Mouse (Mus musculus) midbrain, embryonic 12.5 days (tissue): ENCODE data around the gene Olfr629. TPM values are rescaled to one million over a fixed set of nuclear protein-coding genes. Genes with fewer than 3 reads are reported as not detected.

Source experiments
- ATAC-seq: fragments of 200-750 bp; cut with Nextera tagmentation; 2 replicates; pipeline ENCODE4 v1.8.0; 2017; ENCODE audit warnings: low read depth, moderate TSS enrichment, moderate library complexity; ENCODE audit not compliant: low FRiP score
- H3K27ac ChIP-seq: fragments of 300-500 bp; sonication (generic); replicated peaks from 2 replicates; pipeline ENCODE4 v1.5.1; 2016; ENCODE audit warnings: mild to moderate bottlenecking
- H3K27me3 ChIP-seq: fragments of 300-500 bp; sonication (generic); 2 replicates; pipeline ENCODE4 v1.6.1; 2016; ENCODE audit warnings: mild to moderate bottlenecking
- H3K36me3 ChIP-seq: fragments of 300-500 bp; sonication (generic); 2 replicates; pipeline ENCODE4 v1.6.1; 2016
- H3K4me1 ChIP-seq: fragments of 300-500 bp; sonication (generic); 2 replicates; pipeline ENCODE4 v1.6.1; 2016
- H3K4me2 ChIP-seq: fragments of 300-500 bp; sonication (generic); replicated peaks from 2 replicates; pipeline ENCODE4 v1.6.1; 2016; ENCODE audit warnings: mild to moderate bottlenecking, moderate library complexity
- H3K4me3 ChIP-seq: fragments of 300-500 bp; sonication (generic); 2 replicates; pipeline ENCODE4 v1.5.1; 2016; ENCODE audit warnings: mild to moderate bottlenecking
- H3K9ac ChIP-seq: fragments of 300-500 bp; sonication (generic); replicated peaks from 2 replicates; pipeline ENCODE4 v1.6.1; 2016; ENCODE audit warnings: mild to moderate bottlenecking, moderate library complexity
- H3K9me3 ChIP-seq: fragments of 300-500 bp; sonication (generic); 2 replicates; pipeline ENCODE4 v1.6.1; 2016; ENCODE audit warnings: mild to moderate bottlenecking
- WGBS: fragments of 180-500 bp; shearing (Covaris S2); methylation state at CpG from one replicate; pipeline ENCODE4 v1.1.7; 2016; 5-methylcytosine and 5-hydroxymethylcytosine counted together
- polyA plus RNA-seq: library from polyadenylated mRNA; unstranded; fragments of >200 nt; fragmentation: Nextera tagmentation; extraction: Ambion mirVana; gene quantifications from 2 replicates; pipeline ENCODE4 v1.2.1, GENCODE M21; 2016

Gene Olfr629
- polyA plus RNA-seq, 1 experiment from 2014 or later = not detected

DNA sequence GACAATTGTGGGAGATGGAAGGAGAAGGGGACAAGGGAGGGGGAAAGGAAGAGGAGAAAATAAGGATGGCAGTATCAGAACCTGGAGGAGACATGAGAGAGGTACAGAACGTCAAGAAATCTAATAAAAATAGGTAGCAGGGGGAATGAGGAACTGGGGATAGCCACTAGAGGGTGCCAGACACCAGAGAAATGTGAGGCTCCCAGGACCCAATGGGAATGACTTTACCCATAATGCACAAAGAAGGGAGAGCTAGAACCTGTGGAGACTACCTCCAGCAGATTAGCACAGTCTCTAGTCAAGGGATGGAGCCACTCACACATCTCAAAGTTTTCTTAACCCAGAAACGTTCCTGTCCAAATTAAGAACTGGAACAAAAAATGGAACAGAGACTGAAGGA lies 32.7 kb downstream of the Olfr629 start:
- Histone ChIP-seq H3K4me1 (no peaks in the 10 kb centered on the region), H3K9ac (no peak overlapping the region), H3K4me3 (no peak overlapping the region), H3K9me3 (no peaks in the 10 kb centered on the region), H3K27me3 (no peaks in the 10 kb centered on the region), H3K4me2 (no peak overlapping the region), H3K27ac (no peak overlapping the region), H3K36me3 (no peaks in the 10 kb centered on the region)
- WGBS = 29% methylated on average over 2 of the region's 2 CpGs
- ATAC-seq = no peak

DNA sequence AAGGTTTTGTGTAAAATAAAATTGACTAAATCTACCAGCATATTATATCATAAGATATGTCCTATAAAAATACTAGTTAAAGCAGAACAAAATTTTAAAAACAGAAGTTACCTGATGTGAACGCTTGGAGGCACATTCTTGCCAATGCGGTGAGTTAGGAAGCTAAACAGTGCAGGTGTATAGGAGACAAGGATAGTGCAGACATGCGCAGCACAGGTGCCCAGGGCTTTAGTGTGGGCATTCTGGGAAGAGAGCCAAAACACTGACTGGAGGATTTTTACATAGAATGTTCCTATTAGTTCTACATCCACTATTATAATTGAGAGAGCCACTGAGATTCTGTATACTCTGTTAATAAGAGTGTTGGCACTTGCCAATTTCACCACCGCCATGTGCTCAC lies 45.3 kb downstream of the Olfr629 start:
- no peaks in the 10 kb centered on the region for H3K4me1 ChIP-seq
- no peak overlapping the region for H3K27ac ChIP-seq
- no peak overlapping the region for H3K4me3 ChIP-seq
- H3K27me3 ChIP-seq = no peaks in the 10 kb centered on the region
- WGBS = 90% methylated on average over 4 of the region's 4 CpGs
- no peak overlapping the region for H3K9ac ChIP-seq
- no peaks in the 10 kb centered on the region for H3K9me3 ChIP-seq
- no peaks in the 10 kb centered on the region for H3K36me3 ChIP-seq
- H3K4me2 ChIP-seq = no peak overlapping the region
- no peak for ATAC-seq

Other genes starting within 250 kb of the Olfr629 start
- gene Olfr609, start 246.9 kb downstream of the Olfr629 start, polyA plus RNA-seq = not detected in 2 replicates
- not detected in 2 replicates for gene Olfr610, start 232.8 kb downstream of the Olfr629 start, polyA plus RNA-seq
- gene Olfr611, start 224.1 kb downstream of the Olfr629 start, polyA plus RNA-seq = not detected in 2 replicates
- not detected in 2 replicates for gene Olfr612, start 202.2 kb downstream of the Olfr629 start, polyA plus RNA-seq
- gene Olfr613, start 196.9 kb downstream of the Olfr629 start, polyA plus RNA-seq = not detected in 2 replicates
- not detected in 2 replicates for gene Olfr615, start 188.9 kb downstream of the Olfr629 start, polyA plus RNA-seq
- not detected in 2 replicates for gene Olfr616, start 175.8 kb downstream of the Olfr629 start, polyA plus RNA-seq
- gene Olfr617, start 171.9 kb downstream of the Olfr629 start, polyA plus RNA-seq = not detected in 2 replicates
- not detected in 2 replicates for gene Olfr618, start 154.8 kb downstream of the Olfr629 start, polyA plus RNA-seq
- not detected in 2 replicates for gene Olfr619, start 144.4 kb downstream of the Olfr629 start, polyA plus RNA-seq
- gene Olfr620, start 132.4 kb downstream of the Olfr629 start, polyA plus RNA-seq = not detected in 2 replicates
- gene Olfr622, start 102.2 kb downstream of the Olfr629 start, polyA plus RNA-seq = not detected in 2 replicates
- not detected in 2 replicates for gene Olfr623, start 81.2 kb downstream of the Olfr629 start, polyA plus RNA-seq
- gene Olfr624, start 73.8 kb downstream of the Olfr629 start, polyA plus RNA-seq = not detected in 2 replicates
- gene Olfr625-ps1, start 62.2 kb downstream of the Olfr629 start, polyA plus RNA-seq = not detected in 2 replicates
- not detected in 2 replicates for gene Olfr243, start 30.3 kb downstream of the Olfr629 start, polyA plus RNA-seq
- not detected in 2 replicates for gene Olfr628, start 14.6 kb downstream of the Olfr629 start, polyA plus RNA-seq
- gene Olfr630, start 12.4 kb upstream of the Olfr629 start, polyA plus RNA-seq = not detected in 2 replicates
- gene Olfr69, start 26.7 kb upstream of the Olfr629 start, polyA plus RNA-seq = not detected in 2 replicates
- not detected in 2 replicates for gene Olfr68, start 34.8 kb upstream of the Olfr629 start, polyA plus RNA-seq
- not detected in 2 replicates for gene Olfr67, start 46.9 kb upstream of the Olfr629 start, polyA plus RNA-seq
- gene Hbb-bt, start 69.1 kb upstream of the Olfr629 start, polyA plus RNA-seq = 769 and 928 TPM in 2 replicates
- gene Hbb-bs, start 83.2 kb upstream of the Olfr629 start, polyA plus RNA-seq = 643 and 809 TPM in 2 replicates
- gene Hbb-bh2, start 95.6 kb upstream of the Olfr629 start, polyA plus RNA-seq = not detected in 2 replicates
- 623 and 675 TPM in 2 replicates for gene Hbb-bh1, start 98.2 kb upstream of the Olfr629 start, polyA plus RNA-seq
- gene Hbb-y, start 108.3 kb upstream of the Olfr629 start, polyA plus RNA-seq = 8,301 and 9,167 TPM in 2 replicates
- not detected in 2 replicates for gene Olfr66, start 141.3 kb upstream of the Olfr629 start, polyA plus RNA-seq
- gene Olfr64, start 149.5 kb upstream of the Olfr629 start, polyA plus RNA-seq = not detected in 2 replicates
- gene Olfr65, start 158.5 kb upstream of the Olfr629 start, polyA plus RNA-seq = not detected in 2 replicates
- gene Olfr631, start 183.9 kb upstream of the Olfr629 start, polyA plus RNA-seq = not detected in 2 replicates
- gene Olfr632, start 189.4 kb upstream of the Olfr629 start, polyA plus RNA-seq = not detected in 2 replicates
- gene Olfr633, start 199.5 kb upstream of the Olfr629 start, polyA plus RNA-seq = not detected in 2 replicates
- not detected in 2 replicates for gene Olfr635, start 226.2 kb upstream of the Olfr629 start, polyA plus RNA-seq